Mouse (Mus musculus) hindbrain, embryonic 10.5 days (tissue): ENCODE data around the gene Hs6st1. TPM values are rescaled to one million over a fixed set of nuclear protein-coding genes. Genes with fewer than 3 reads are reported as not detected.
"Not testable (repeated sequence)": the region's sequence is repeated elsewhere in the genome, so short reads cannot be mapped to it uniquely, and the experiment has no call there.

Experiments
- DNase-seq: peaks from one replicate; pipeline ENCODE4 v3.0.0-alpha.2; 2017; ENCODE audit warnings: low spot score
- H3K27ac ChIP-seq: fragments of 300-500 bp; sonication (generic); 2 replicates; pipeline ENCODE4 v1.5.1; 2016; ENCODE audit warnings: mild to moderate bottlenecking, moderate library complexity
- H3K27me3 ChIP-seq: fragments of 300-500 bp; sonication (generic); 2 replicates; pipeline ENCODE4 v1.6.1; 2016; ENCODE audit warnings: mild to moderate bottlenecking; ENCODE audit not compliant: poor library complexity, insufficient read depth, severe bottlenecking
- H3K36me3 ChIP-seq: fragments of 300-500 bp; sonication (generic); 2 replicates; pipeline ENCODE4 v1.6.1; 2016; ENCODE audit warnings: mild to moderate bottlenecking, moderate library complexity
- H3K4me1 ChIP-seq: fragments of 300-500 bp; sonication (generic); replicated peaks from 2 replicates; pipeline ENCODE4 v1.6.1; 2016; ENCODE audit warnings: mild to moderate bottlenecking
- H3K4me3 ChIP-seq: fragments of 300-500 bp; sonication (generic); 2 replicates; pipeline ENCODE4 v1.5.1; 2016; ENCODE audit warnings: mild to moderate bottlenecking, moderate library complexity
- H3K9me3 ChIP-seq: fragments of 300-500 bp; sonication (generic); 2 replicates; pipeline ENCODE4 v1.6.1; 2016; ENCODE audit warnings: mild to moderate bottlenecking, moderate library complexity
- WGBS: fragments of 180-500 bp; shearing (Covaris S2); methylation state at CpG from one replicate; pipeline ENCODE4 v1.1.7; 2016; 5-methylcytosine and 5-hydroxymethylcytosine counted together
- polyA plus RNA-seq: library from polyadenylated mRNA; unstranded; fragments of >200 nt; fragmentation: Nextera tagmentation; extraction: Ambion mirVana; gene quantifications from 2 replicates; pipeline ENCODE4 v1.2.1, GENCODE M21; 2016

The Hs6st1 gene
- 5.2 and 6.2 TPM in 2 replicates for polyA plus RNA-seq

DNA sequence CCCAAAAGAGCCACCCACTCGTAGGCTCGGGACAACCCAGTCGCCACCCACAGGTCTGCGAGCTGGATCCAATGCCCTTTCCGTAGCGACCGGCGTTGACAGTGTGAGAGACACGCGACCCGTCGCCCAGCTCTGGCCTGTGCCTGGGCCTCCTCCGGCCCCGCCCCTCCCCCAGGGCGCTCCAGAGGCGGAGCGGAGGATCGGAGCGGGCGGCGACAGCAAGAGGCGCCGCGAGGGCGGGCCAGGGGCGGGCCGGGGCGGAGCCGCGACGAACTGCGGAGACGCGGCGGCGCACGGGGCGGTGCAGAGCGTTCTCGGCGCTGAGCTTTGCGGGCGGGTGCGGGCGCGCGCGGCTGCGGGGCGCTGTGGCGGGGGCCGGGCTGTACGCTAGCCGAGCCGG lies at the start of gene Hs6st1:
Gene Hs6st1 (plus strand): TSS at position 325 of the 400 bp plus-strand sequence.
- Histone ChIP-seq H3K9me3 (no peaks in the 10 kb centered on the region), H3K4me1 (peaks cover 88% of the 10 kb centered on the region), H3K27me3 (peaks cover 18% of the 10 kb centered on the region), H3K4me3 (peak within 1 kb of the TSS; percentile 61), H3K27ac (peak within 1 kb of the TSS; percentile 91), H3K36me3 (peaks cover 28% of the 10 kb centered on the region)
- DNase-seq: peak; percentile 90
- WGBS: under 1% methylated on average over 55 of the region's 55 CpGs

DNA sequence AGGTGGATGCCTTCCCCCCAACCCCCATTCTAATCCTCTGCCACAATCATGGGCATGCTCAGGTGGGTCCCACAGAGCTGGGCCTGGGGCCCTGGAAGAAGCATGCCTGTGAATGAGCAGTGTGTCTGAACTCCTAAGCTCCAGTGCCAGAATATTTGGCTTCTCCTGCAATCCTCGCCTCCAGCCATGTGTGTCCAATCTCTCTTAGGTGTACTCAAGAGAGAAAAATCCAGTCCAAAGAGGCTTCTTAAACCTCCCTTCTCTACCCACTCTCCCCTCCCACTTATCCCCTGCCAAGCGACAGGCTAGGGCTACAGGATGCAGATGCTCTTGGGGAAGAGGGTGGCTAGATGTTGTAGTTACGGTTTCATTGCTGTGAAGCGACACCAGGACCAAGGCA lies 49.6 kb upstream of the Hs6st1 start:
- Histone ChIP-seq H3K4me3 (no peak overlapping the region), H3K36me3 (no peaks in the 10 kb centered on the region), H3K27ac (peak overlapping the region; percentile 85), H3K4me1 (peaks cover 35% of the 10 kb centered on the region), H3K9me3 (peaks cover 6% of the 10 kb centered on the region; the same call in 1 of the 2 replicates), H3K27me3 (no peaks in the 10 kb centered on the region)
- WGBS: 92% methylated on average over 4 of the region's 4 CpGs
- DNase-seq: no peak

DNA sequence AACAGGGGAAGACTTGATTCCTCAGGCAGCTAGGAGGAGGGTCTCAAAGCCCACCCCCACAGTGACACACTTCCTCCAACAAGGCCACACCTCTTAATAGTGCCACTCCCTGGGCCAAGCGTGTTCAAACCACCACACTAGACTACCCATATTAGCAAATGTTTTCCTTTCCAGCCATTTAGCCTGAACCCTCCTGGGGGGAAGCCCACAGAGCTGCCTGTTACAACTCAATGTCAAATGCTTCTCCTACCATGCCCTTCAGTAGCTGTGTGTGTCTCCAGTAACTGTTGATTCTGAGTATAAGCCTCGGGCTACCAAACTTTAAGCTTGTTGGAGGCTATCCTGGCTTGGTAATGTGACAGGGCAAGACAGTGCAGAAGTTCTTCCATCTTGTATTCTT lies 49.0 kb upstream of the Hs6st1 start:
- Histone ChIP-seq H3K9me3 (peaks cover 6% of the 10 kb centered on the region; the same call in 1 of the 2 replicates), H3K4me1 (peaks cover 30% of the 10 kb centered on the region), H3K27me3 (no peaks in the 10 kb centered on the region), H3K4me3 (no peak overlapping the region), H3K36me3 (no peaks in the 10 kb centered on the region), H3K27ac (no peak overlapping the region)
- no peak for DNase-seq
- 87% methylated on average over 2 of the region's 2 CpGs for WGBS

DNA sequence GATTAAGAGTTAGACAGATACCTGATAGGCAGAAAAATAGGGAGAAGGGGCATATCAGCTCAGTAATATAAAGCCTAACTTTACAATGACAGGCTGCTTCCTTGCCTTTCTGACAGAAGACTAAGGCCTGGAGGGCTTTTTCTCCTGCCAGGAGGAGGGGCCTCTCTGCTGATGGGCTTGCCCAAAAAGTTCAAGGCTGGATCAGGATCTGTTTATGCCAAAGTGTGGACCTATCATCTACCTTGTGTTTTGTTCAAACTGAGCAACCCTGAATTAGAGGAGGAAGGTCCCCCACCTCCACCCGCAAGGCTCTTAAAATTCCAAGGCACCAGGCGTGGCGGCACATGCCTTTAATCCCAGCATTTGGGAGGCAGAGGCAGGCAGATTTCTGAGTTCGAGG lies 47.9 kb upstream of the Hs6st1 start:
- Histone ChIP-seq H3K27ac (no peak overlapping the region), H3K27me3 (no peaks in the 10 kb centered on the region), H3K36me3 (no peaks in the 10 kb centered on the region), H3K4me1 (peaks cover 29% of the 10 kb centered on the region), H3K9me3 (peaks cover 6% of the 10 kb centered on the region; the same call in 1 of the 2 replicates), H3K4me3 (no peak overlapping the region)
- no peak for DNase-seq
- WGBS: 91% methylated on average over 4 of the region's 4 CpGs

DNA sequence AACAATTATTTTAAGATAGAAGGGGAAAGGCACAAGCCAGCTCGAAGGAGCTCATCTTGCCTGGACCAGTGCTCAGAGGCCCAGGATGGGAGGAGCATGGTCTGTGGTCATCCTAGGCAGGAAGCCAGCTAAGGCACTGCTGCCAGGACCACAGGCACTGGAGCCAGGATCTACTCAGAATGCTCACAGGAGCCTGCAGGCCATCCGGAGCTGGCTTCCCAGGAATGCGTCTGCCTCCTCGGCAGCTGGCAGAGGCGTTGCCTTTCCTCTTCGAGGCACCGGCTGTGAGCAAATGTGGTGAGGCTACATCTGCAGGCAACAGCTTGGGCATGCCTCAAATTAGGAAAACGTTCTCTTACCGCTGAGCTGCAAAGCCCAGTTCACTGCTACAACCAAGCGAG lies 37.8 kb upstream of the Hs6st1 start:
- DNase-seq: no peak
- no peaks in the 10 kb centered on the region for H3K27me3 ChIP-seq

DNA sequence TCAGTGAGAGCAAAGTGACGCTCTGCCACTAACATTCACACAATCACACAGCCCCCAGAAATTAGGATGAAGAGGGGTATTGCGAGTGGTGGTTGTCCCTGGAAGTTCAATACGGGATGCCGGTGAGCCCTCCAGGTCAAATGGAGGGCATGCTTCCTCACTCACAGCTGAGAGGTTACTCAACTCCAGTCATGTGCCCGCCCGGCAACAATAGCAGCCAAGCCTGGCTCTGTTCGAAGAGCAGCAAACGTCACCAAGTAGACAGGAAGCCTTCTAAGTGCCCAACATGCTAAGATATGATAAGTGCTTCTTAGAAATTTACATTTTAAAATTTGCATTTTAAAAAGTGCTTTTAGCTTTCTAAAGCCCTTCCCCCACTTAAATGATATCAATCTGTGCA lies 29.4 kb upstream of the Hs6st1 start:
- peaks cover 19% of the 10 kb centered on the region; the same call in 1 of the 2 replicates for H3K9me3 ChIP-seq
- H3K27ac ChIP-seq: no peak overlapping the region
- no peaks in the 10 kb centered on the region for H3K4me1 ChIP-seq
- H3K36me3 ChIP-seq: no peaks in the 10 kb centered on the region
- 89% methylated on average over 8 of the region's 8 CpGs for WGBS
- no peaks in the 10 kb centered on the region for H3K27me3 ChIP-seq
- H3K4me3 ChIP-seq: no peak overlapping the region
- DNase-seq: no peak

More for the DNA sequence above, 37.8 kb upstream of the Hs6st1 start:
- H3K4me1 ChIP-seq: peaks cover 7% of the 10 kb centered on the region
- H3K9me3 ChIP-seq: no peaks in the 10 kb centered on the region
- H3K4me3 ChIP-seq: no peak overlapping the region
- H3K36me3 ChIP-seq: no peaks in the 10 kb centered on the region
- WGBS: 63% methylated on average over 10 of the region's 10 CpGs
- H3K27ac ChIP-seq: no peak overlapping the region

DNA sequence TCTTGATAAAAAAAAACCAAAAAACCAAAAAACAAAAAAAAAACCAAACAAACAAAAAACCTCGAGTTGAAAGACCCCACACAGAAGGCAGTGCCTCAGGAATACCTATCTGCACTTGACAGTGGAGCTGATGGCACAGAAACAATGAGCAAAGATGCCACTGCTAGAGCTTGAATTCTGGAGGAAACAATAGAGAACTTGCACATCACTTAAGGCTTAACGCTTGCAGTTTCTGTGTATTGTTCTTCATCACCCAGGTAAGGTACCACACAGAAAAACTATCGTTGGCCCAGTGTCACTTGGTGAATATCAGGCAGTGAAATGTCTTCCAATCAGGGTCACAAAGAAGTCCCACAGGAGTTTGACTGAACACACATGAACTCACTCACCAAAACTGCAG lies 26.1 kb upstream of the Hs6st1 start:
- WGBS: 81% methylated on average over 3 of the region's 3 CpGs
- Histone ChIP-seq H3K4me1 (no peaks in the 10 kb centered on the region), H3K36me3 (no peaks in the 10 kb centered on the region), H3K27me3 (no peaks in the 10 kb centered on the region), H3K27ac (no peak overlapping the region), H3K4me3 (no peak overlapping the region), H3K9me3 (peaks cover 33% of the 10 kb centered on the region)
- no peak for DNase-seq

DNA sequence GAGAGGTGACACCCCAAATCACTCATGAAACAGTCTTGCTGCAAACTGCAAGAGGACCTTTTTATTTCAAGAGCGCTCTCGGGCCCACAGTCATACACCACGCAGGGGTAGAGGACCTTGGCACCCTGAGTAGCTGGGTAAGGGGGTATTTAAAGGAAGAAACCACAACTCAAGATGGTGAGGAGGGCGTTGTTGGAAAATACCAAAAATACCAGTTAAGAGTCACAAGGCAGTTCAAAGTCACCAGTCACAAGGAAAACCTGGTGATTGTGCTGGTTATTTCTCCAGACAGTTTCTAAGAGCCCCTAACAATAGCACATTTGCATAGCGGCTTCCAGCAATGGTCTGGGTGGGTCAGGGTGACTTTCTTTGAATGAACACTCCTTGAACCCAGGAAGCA lies 24.4 kb upstream of the Hs6st1 start:
- WGBS: 92% methylated on average over 5 of the region's 5 CpGs
- H3K27me3 ChIP-seq, H3K27ac ChIP-seq, H3K36me3 ChIP-seq, H3K4me3 ChIP-seq, DNase-seq, H3K4me1 ChIP-seq: not testable (repeated sequence)
- H3K9me3 ChIP-seq: peaks cover 33% of the 10 kb centered on the region

DNA sequence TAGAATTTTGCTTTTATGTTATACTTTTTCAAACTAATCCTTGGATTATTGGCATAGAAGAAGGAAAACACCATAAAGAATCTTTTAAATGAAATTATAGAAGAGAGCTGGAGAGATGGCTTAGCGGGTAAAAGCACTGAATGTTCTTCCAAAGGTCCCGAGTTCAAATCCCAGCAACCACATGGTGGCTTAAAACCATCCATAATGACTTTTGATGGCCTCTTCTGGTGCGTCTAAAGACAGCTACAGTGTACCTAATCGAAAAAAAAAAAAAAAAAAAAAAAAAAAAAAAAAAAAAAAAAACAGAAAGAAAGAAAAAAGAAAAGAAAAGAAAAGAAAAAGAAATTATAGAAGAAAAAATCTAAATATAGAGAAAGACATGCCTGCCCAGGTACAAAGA lies 23.9 kb upstream of the Hs6st1 start:
- no peak for DNase-seq
- H3K27ac ChIP-seq: no peak overlapping the region
- WGBS: 89% methylated on average over 4 of the region's 4 CpGs

DNA sequence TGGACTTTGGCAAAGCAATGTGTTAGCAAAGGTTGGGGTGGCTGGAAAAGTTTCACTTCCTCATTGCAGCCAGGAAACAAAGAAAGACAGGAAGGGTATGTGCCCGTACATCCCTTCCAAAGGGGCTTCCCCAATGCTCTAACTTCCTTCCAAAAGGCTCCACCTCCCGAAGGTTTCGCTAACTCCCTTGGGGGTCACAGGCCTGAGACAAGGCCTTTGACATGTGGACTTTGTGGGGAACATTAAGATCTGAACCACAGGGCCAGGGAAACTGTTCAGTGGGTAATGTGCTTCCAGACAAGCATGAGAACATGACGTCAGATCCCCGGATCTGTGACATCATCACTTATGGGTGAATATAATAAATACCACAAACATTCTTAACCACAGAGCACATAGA lies 15.5 kb upstream of the Hs6st1 start:
- H3K36me3 ChIP-seq: no peaks in the 10 kb centered on the region
- no peaks in the 10 kb centered on the region for H3K4me1 ChIP-seq
- H3K27me3 ChIP-seq: no peaks in the 10 kb centered on the region
- H3K9me3 ChIP-seq: no peaks in the 10 kb centered on the region
- 96% methylated on average over 5 of the region's 5 CpGs for WGBS
- no peak overlapping the region for H3K4me3 ChIP-seq
- H3K27ac ChIP-seq: no peak overlapping the region
- DNase-seq: no peak

More for the DNA sequence above, 23.9 kb upstream of the Hs6st1 start:
- H3K4me1 ChIP-seq: no peaks in the 10 kb centered on the region
- H3K9me3 ChIP-seq: peaks cover 33% of the 10 kb centered on the region
- H3K36me3 ChIP-seq: no peaks in the 10 kb centered on the region
- no peaks in the 10 kb centered on the region for H3K27me3 ChIP-seq
- no peak overlapping the region for H3K4me3 ChIP-seq

DNA sequence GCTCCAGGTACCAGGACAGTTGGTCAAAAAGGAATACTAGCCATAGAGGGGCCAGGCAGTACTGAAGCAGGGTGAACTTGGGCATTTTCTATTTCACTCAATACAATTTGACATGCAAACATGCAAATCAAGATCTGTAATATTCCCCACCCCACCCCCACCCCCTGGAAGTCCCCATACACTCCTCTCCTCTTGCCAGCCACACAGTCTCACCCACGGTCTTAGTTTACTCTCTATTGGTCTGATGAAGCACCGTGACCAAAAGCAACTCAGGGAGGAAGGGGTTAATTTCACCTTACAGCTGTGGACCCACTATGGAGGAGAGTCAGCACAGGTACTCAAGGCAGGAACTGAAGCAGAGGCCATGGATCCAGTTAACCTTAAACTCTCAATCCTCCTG lies 14.6 kb upstream of the Hs6st1 start:
- H3K4me1 ChIP-seq: no peaks in the 10 kb centered on the region
- 94% methylated on average over 2 of the region's 2 CpGs for WGBS
- no peaks in the 10 kb centered on the region for H3K27me3 ChIP-seq
- H3K36me3 ChIP-seq: no peaks in the 10 kb centered on the region
- H3K27ac ChIP-seq: no peak overlapping the region
- no peaks in the 10 kb centered on the region for H3K9me3 ChIP-seq
- H3K4me3 ChIP-seq: no peak overlapping the region
- no peak for DNase-seq

DNA sequence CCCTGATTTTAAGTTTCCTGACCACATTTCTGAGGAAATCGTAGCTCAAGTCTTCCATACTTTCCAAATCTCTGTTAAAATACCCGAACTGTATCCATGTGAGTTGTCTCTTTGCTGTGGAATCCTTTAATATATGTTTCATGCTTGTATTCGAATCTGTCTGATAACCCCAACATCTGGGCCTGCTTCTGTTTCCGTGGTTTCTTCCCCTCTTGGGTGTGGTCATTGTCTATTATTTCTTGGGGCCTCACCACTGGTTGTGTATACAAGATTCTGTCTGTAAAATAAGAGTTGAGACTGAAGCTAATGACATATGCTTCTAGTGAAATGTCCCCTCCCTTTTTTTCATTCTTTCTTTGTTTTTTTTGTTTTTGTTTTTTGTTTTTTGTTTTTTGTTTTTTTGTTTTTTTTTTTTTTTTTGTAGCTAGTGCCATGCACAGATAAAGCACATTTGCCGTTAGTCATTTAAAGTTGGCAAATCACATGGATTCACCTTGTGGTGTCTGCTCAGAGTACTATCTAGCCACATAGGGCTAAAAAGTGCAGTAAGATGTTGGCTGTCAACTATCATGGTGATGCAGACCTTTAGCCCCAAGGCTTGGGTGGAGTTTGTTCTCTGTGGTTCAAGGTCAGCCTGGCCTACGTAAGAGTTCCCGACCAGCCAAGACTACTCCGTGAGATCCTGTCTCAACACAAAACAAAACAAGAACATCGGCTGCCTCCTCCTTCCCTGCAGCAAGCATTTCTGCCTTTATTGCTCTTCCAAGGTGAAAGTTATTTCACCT lies 13.8 kb upstream of the Hs6st1 start:
- Histone ChIP-seq H3K4me1 (no peaks in the 10 kb centered on the region), H3K36me3 (no peaks in the 10 kb centered on the region), H3K27ac (no peak overlapping the region), H3K9me3 (no peaks in the 10 kb centered on the region), H3K4me3 (no peak overlapping the region), H3K27me3 (no peaks in the 10 kb centered on the region)
- WGBS: 88% methylated on average over 9 of the region's 9 CpGs
- no peak for DNase-seq

DNA sequence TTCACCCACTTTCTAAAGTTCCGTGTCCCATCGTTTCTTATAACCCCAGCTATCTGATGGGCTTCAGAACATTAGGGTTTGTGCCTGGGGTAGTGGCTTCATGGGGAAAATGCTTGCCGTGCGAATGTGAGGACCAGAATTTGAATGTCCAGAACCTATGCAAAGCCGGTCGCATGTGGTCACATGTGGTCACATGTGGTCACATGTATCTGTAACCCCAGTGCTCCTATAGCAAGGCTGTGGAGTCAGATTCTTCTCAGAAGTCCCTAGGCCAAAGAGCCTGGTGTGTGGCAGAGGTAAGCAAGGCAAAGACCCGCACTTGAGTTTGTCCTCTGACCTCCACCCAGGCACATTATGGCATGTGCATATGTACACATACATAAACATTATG lies 13.2 kb upstream of the Hs6st1 start:
- Histone ChIP-seq H3K4me3 (no peak overlapping the region), H3K9me3 (no peaks in the 10 kb centered on the region), H3K27ac (no peak overlapping the region), H3K27me3 (no peaks in the 10 kb centered on the region), H3K4me1 (peaks cover 4% of the 10 kb centered on the region), H3K36me3 (no peaks in the 10 kb centered on the region)
- DNase-seq: no peak
- 91% methylated on average over 7 of the region's 7 CpGs for whole genome bisulfite sequencing
